Mouse (Mus musculus) left cerebral cortex, postnatal 36 days (tissue): ENCODE measurements at regions not wholly inside any gene's neighbourhood (a gene's known extent, or its start where the extent isn't known, plus 50 kb on each side); places are given as distances from the start of the nearest gene placed in this dataset.

ENCODE experiments used
- DNase-seq, 2 experiments: peaks; one replicate each; pipeline ENCODE4 v3.0.0; 2021 to 2022; ENCODE audit warnings: low spot score in 2 of 2, mixed read lengths in 1 of 2
- intact Hi-C: fragments of 180-260 bp; cut with DNase I; formaldehyde crosslinking; loops from one replicate; pipeline ENCODE4 v1.15.1; 2025

GRCm38 (mm10) chr2:78459444-78459843, 408.5 kb upstream of the Ube2e3 start:
- no peak for DNase-seq
- intact Hi-C loops = no loop called here

DNA sequence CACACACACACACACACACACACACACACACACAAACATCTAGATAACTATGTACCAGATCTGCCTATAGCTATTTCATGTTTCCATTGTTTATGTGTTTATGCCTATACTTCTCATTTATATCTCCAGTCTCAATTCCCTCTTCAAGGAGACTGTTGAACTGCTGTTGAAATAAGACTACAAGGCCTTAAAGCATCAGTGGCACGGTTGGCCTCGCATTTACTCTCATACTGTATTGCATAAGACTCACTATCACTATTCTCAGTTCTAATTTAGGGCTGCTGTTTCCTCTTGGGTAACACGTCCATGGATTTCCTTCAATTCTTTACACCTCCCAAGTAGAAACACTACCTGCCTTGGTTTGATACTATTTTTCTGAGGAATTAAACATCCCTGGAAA, 414.5 kb upstream of the Ube2e3 start:
- intact Hi-C loops = no loop called here
- no peak for DNase-seq

DNA sequence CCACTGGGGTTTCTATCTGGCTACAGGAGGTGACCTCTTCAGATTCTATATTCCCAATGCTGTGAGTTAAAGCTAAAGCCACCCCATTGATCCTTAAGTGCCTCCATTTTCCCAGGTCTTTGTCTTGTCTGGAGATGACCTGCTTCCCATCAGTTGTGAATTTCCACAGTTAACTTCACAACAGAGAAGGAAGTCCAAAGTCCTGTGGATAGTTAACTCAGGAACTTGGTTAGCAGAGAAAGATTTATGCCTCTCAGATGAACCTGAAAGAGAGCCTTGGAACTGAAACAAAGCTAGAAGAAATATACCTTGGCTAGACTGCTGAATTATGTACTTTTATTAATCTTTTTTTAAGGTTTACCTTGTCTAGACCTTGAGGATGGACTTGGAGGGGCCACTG, 431.1 kb upstream of the Ube2e3 start:
- intact Hi-C loops = no loop called here
- no peak for DNase-seq

- intact Hi-C loops = no loop called here
- no peak for DNase-seq
Observed at GRCm38 (mm10) chr2:78435071-78435470, 432.9 kb upstream of the Ube2e3 start.

DNA sequence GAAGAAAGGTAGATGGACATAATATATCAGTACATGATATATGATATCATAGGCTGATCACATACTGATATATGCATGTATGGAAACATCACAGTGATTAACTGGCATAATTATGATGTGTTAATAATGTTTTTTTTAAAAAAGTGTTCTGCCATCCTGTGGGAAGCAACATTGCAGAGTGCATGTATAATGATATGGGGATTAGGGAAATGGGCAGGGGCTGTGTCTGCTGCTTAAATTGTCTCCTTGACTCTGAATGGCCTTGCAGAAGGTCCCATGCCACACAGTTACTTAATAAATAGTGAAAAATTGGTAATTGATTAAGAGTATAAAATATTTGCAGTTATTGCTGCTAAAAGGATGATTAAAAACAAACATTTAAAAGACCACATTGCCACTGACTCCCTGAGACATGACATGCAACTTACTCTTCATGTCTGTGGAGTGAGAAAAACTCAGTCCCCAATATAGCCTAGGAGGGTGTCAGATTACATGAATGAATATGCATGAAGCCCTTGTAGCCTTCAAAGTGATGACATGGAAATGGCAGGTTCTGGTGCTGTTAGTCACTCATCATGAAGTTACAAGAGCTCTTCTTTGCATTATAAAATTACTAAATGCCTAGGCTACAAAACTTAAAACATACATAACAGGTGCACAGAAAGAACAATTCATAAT, 440.1 kb upstream of the Ube2e3 start:
- DNase-seq = no peak
- intact Hi-C loops = no loop called here

DNA sequence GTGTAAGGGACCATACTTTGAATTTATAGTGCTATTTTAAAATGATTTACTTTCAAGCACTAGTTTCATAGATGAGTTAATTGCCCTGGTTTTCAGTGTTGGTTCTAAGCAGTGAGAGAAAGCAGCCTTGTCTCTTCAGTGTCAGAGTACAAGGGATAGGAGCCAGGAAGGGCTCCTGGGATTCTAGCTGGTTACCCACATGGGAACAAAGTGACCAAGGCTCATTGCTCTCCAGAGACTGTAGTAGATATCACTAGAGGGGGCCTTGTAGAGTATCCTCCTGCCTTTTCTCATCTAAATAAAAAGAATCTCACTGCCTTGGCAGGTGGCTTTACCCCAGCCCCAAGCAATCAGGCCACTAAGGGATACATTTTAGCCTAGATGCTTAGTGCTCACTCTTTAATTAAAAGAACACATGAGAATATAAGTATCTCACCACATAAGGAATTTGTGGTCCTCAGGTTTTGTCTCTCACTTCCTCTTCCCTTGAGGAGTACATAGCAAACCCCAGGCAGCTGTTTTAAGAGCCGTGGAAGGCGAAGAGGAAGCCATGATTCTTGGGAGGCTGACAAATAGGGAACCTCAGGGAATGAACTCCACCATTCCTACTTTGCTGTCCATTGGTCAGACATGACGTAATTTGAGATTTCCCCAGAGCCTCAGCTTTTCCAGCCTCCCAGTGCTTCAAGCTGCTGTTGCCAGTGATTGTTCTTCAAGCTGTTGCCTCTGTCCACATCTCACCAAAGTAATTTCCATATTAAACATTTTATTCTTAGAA, 449.2 kb upstream of the Ube2e3 start:
- DNase-seq = no peak
- intact Hi-C loops = no loop called here

DNA sequence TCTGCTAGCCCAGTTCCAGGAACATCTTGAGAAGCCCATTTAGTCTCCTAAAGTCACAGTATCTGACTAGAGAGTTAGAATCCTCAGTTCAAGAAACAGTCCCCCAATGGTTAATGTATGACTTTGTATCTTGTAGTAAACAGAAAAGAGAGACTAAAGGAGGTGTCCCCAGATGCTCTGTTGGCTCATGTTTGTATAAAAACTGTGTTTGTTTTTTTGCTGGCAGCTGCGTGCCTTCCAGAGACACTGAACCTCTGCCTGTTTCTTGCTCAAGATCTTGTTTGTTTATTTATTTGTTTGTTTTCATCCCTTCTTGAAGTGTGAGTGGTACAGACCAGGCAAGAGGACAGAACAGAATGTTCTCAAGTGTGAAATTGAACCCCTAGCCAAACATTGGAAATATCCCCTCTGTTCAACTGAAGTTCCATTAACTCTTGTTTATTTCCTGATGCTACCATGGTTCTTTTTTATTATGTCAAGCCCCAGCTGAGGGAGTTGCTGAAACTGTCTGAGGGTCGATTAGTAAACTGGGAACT, 451.3 kb upstream of the Ube2e3 start:
- intact Hi-C loops = no loop called here
- DNase-seq = no peak

DNA sequence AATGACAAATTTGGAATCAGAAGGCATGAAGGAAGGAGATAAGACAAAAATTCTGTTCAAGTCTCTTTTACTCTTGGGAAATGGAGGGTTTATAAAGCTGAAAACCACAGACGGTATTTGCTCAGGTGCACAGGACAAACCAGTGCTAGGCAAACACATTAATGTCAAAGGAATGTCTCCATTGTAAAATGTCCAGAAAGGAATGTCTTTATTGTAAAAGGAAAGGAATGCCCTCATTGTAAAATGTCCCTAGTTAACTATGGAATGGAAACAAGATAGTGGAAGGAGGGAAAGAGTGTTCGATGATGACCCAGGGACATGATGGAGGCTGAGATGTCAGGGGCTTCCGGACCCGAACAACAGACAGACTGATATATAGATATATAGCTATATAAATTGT, 454.9 kb upstream of the Ube2e3 start:
- no peak for DNase-seq
- intact Hi-C loops = no loop called here

DNA sequence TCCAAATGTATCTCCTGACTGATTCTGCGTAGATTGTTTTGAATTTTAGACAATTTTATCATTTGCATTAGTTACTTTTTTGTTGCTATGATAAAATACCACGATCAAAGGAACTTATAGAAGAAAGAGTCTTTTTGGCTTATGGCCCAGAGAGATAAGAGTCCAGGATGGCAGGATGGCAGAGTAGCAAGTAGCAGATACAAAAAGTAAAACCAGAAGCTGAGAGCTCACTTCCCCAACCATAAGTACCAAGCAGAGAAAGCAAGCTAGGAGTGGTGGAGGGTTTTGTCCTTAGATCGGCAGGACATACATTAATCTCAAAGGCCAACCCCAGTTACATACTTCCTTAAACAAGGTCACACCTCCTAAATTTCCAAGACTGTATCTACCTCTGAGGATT, 457.7 kb upstream of the Cwc22 start:
- no peak for DNase-seq
- intact Hi-C loops = no loop called here

DNA sequence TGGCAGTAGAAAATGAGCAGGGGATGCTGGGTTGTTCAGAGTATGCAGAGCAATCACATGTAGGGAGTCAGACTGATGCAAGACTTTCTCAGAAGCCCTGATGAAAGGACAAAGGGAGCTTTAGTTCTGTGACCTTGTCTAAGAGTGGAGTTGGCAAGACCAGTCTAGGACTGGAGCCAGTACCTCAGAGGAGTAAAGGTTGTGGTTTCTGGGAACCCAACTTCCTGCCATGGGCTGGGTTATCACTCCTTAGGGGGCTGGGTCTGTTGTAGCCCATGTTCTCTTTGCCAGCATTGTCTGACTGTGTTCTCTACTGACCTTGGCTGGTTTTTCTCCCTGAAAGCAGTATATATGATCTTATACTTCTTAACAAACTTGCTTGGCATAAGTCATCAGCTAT, 453.1 kb upstream of the Cwc22 start:
- DNase-seq = no peak
- intact Hi-C loops = no loop called here

- no peak for DNase-seq
- intact Hi-C loops = no loop called here
Observed at GRCm38 (mm10) chr2:78396924-78397323, 450.7 kb upstream of the Cwc22 start.

DNA sequence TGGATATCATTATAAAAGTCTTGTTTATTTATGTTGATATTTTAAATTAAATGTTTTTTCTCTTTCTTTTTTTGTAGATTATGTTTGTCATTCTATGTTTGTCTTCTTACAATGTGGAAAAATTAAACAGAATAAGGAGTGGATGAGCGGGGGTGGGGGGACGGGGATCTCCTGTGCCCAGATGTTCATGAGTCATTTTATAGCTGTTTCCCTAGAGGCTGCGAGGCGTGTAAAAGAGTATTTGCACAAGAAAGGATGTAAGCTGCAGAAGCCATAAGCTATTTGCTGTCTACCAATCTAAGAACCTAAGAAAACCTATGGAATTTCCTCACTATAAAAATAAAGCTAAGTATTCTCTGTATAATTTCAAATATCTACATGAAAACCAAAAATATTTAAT, 446.9 kb upstream of the Cwc22 start:
- intact Hi-C loops = no loop called here
- DNase-seq = no peak

DNA sequence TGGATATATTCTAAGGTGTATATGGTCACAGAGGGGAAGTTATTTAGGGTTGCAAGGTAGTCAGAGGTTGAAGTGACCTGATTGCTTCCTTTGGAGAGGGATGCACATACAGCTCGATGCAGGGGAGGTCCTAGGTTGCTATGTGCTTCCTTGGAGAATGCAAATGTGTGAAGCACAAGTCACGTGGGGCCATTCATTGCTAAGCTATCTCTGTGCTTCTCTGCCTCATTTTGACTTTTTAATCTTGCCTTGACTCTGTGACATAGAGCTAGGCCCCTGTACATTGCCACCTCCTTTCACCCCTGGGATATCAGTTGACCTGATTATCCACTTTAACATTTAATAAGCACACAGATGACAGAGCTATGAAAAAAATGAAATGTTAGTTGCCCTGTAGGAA, 446.2 kb upstream of the Cwc22 start:
- intact Hi-C loops = no loop called here
- no peak for DNase-seq

GRCm38 (mm10) chr2:78388001-78388400, 441.8 kb upstream of the Cwc22 start:
- intact Hi-C loops = no loop called here
- DNase-seq = peak; percentile 18 to 37

GRCm38 (mm10) chr2:78381234-78381633, 435.1 kb upstream of the Cwc22 start:
- intact Hi-C loops = no loop called here
- no peak for DNase-seq

DNA sequence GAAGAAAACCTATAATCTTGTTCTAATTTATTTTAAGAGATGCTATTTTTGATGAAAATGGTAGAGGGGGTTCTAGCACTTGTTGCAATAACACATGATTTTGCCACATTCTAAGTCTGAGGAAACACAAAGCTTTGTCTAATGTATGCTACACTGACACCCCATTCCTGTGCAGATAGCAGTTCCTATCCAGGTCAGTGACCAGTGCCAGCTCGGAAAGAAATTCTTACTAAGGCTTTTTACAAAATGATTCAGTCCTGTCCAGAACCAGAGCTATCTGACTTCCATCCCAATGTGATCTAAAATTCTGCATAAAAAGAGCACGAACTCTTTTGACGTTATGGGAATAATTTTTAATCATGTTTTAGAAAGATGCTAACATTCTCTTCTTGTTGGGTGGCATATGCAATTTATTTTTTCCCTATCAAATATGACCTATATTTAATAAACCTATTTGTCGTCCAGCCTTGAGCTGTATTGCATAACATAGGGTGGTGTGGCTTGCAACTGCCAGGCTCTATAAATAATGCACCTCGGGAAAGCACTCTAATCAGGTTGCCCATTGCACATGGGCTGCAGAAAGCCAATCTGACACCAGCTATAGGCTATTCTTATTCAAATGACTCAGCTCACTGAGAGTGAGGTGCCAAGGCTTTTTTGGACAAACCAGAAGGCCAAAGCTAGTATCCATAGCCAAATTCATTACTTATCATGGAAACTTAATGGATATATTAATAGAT, 385.7 kb upstream of the Cwc22 start:
- intact Hi-C loops = no loop called here
- DNase-seq = no peak

- intact Hi-C loops = no loop called here
- no peak for DNase-seq
Observed at GRCm38 (mm10) chr2:78326091-78326490, 379.9 kb upstream of the Cwc22 start.

DNA sequence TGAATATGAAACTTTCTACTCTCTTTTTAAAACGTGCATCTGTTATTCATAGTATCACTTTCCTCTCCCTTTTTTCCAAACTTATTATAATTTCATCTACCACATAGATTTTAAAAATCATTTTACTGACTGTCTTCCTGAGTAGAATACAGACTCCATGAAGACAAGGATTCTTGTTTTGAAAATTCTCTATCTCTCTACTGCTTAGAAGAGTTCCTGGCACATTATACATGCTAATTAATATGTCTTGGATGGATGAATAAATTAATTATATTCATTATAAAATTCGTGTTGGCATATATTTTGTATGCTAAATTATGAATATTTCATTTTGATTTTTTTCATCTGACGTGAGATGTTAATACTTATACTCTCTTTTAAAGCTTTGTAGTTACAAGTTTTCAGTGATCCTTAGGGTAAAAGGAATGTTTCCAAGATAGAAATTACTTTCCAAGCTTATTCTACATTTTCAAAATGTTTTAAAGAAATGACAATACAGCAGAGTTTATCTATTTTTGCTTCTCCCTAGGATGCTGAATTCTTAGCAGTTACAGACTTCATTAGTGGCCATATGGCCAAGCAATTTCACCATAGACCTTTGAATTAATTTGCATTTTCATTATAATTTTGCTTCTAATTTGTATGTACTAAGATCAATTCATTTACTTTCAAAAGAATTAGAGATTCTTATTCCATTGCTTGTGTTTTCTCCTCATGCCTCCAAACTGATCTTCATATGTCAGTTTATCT, 376.2 kb upstream of the Cwc22 start:
- DNase-seq = no peak
- intact Hi-C loops = no loop called here

DNA sequence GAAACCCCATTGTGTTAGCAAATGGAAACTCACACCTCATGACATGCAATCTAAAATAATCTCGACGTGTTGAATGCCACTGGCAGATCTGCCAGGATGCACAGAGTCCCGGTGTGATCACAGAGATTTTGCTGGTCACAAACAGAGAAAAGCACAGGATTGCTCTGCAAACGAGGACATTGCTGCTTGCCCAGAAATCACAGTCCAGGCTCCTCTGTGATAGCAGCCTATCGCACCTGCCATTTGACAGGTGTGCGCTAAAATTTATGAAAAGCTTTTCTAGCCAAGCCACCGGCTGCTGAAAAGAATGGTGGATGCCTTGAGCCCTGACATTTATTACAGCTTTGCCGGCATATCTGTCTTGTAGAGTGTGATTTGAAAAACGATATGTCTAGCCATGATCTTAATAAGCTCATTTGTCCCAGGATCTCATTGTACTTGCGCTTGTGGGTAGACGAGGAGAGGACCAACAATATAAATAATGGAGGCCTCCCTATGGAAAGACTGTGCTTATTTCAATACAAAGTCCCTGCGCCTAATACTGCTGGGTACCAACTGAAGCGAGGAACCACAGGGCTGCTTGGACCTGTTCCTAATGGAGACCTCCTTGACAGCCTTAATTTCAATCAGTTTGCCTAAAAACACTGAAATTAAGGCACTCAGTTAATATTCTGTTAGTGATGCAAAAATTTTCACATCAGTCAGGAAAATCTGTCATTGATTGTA, 365.8 kb upstream of the Cwc22 start:
- DNase-seq = no peak
- intact Hi-C loops = no loop called here
